Mouse (Mus musculus) gastrocnemius, adult 2 months (tissue): ENCODE results near the gene Zdhhc16. TPM values are rescaled to one million over a fixed set of nuclear protein-coding genes. Genes with fewer than 3 reads are reported as not detected.

ENCODE experiments used
- DNase-seq: peaks from one replicate; pipeline ENCODE4 v3.0.0; 2022
- H3K27ac ChIP-seq: fragments of 200-600 bp; 2 replicates; pipeline ENCODE4 v1.8.1; 2022; ENCODE audit warnings: mild to moderate bottlenecking
- H3K4me3 ChIP-seq: fragments of 200-600 bp; 2 replicates; pipeline ENCODE4 v1.8.1; 2022; ENCODE audit warnings: mild to moderate bottlenecking, moderate library complexity
- CTCF ChIP-seq: fragments of 200-600 bp; IDR thresholded peaks from 2 replicates; pipeline ENCODE4 v1.8.1; 2022; ENCODE audit warnings: antibody characterized with exemption, mild to moderate bottlenecking, moderate library complexity
- intact Hi-C: fragments of 180-260 bp; cut with DNase I; formaldehyde crosslinking; loops from one replicate; pipeline ENCODE4 v1.15.1; 2025
- total RNA-seq, 2 experiments: library from RNA; stranded (reverse); gene quantifications; 2 replicates each; pipeline ENCODE4 v1.2.3; 2021

Gene Zdhhc16
- total RNA-seq, 2 experiments from 2014 or later, result 19.4 to 21.6 TPM

DNA sequence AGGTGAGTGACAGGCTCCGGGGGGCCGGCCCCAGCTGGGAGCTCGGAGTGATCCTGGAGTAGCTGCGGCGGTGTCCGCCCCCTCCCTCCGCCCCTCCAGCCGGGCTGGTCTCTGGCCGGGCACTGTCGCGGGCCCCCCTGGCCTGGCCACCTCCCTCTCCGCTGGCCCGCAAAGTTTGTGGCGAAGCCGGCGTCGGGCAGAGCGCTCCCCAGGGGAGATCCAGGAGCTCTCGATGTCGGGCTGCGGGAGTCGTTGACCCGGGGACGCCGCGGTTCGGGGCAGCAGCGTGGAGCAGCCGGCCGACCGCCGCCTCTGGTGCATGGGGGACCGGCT, 48.3 kb downstream of the Zdhhc16 start, which contains the start of gene Ubtd1:
Ubtd1 (plus strand) TSS at position 169 of the 333 bp plus-strand sequence.
- peak within 1 kb of the TSS; percentile 92 for H3K4me3 ChIP-seq
- DNase-seq, result no peak
- intact Hi-C loops, result loop anchor here (2.0 to 5.0 kb wide), 2 partner anchors 45 to 49 kb away; partner anchors contain the start of genes Exosc1 and Zdhhc16
- H3K27ac ChIP-seq, result peak within 1 kb of the TSS; percentile 93
- TF ChIP-seq CTCF, result no peak

DNA sequence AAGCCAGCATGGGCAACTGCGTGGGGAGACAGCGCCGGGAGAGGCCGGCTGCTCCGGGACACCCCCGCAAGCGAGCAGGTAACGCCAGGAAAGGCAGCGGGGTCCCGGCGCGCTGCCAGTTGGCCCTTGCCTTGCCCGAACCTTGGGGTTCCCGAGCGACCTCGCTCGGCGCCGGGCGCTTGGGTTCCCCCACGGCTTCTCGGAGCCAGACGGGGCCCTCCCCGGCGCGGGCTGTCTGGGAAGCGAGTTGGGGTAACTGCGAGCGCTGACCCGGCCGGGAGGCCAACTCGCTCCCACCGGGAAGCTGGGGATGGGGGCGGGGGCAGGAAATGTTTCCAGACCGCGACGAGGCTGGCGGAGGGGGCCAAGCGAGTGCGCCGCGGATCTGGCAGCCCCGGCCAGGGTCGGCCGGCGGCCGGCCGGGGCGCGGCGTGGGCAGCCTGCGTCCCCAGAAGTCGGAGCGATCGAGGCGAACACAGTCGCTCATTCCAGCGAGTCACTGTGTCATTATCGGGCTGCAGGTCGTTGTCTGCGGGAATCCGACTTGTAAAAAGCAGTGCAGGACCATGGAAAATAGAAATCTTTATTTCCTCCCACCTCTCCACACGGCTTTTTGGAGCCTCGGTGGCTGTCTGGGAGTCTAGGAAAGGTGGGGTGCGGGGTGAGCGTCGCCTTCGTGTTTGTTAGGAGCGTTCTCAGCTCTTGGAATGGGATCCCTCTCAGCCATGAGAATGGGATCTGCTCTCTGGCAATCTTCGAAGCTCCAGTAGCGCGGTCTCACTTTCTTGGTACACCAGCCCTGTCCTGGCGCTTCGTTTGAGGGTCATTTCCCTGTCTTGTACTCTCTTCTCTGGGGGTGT, 48.9 kb downstream of the Zdhhc16 start:
- peak; percentile 79 for DNase-seq
- Histone ChIP-seq H3K27ac (peak overlapping the region; percentile 93), H3K4me3 (peak overlapping the region; percentile 92)
- intact Hi-C loops, result loop anchor here (2.0 to 5.0 kb wide), 2 partner anchors 45 to 50 kb away; partner anchors contain the start of genes Exosc1 and Zdhhc16
- TF ChIP-seq CTCF, result no peak

DNA sequence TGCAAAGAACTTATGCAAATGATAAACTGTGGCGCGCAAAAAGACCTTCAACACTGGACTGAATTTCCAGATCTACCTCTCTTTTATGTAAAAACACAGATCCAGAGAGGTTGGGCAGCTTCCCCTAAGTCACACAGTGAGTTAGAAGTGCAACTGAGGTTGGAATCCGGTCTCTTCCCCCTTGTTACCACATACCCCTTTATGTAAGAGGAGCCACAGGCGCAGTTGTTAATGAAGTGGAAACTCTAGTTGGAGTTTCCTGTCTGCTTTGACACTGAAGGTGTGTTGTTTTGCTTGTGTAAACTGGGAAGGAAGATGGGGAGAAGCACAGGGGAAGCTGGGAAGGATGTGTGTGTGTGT, 49.5 kb downstream of the Zdhhc16 start:
- no peak for DNase-seq
- intact Hi-C loops, result loop anchor here (5.0 kb wide), 1 partner anchor 50 kb away; the partner anchor contains the start of genes Exosc1 and Zdhhc16
- Histone ChIP-seq H3K4me3 (peak overlapping the region; percentile 92), H3K27ac (peak overlapping the region; percentile 93)
- no peak for TF ChIP-seq CTCF

DNA sequence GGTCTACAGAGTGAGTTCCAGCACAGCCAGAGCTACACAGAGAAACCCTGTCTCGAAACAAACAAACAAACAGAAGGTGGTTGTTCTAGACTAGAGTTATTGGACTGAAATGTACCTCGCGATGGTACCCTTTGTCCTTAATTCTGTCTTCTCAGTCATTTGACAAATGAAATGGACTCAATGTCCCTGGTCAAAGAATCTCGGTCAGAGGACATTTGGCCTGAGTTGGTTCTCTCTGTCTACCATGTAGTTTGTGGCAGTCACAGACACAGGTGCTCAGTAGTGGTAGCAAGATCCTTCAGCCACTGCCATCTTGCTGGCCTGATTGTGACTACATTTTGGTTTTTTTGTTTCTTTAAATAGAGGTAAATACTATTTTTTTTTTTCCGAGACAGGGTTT, 52.7 kb downstream of the Zdhhc16 start:
- Histone ChIP-seq H3K4me3 (no peak overlapping the region), H3K27ac (no peak overlapping the region)
- intact Hi-C loops, result no loop called here
- DNase-seq, result no peak
- no peak for TF ChIP-seq CTCF

DNA sequence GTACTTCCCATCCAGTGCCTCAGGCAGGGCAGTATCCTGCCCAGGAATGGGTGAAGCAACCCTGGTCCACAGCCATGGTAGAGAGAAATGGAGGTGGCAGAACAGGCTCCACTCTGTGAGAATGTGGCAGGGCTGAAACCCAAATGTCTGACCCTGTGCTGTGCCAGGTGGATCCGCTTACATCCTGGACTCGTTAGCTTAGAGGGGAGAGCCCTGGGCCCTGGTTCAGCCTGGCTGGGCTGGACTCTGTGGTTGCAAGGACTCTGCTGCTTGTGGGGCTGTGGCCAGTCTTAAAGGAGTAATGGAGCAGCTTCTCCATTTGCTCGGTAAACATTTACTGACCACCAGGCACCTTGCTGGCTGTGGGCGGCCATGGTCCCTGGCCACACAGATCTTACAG, 53.9 kb downstream of the Zdhhc16 start:
- peak; percentile 87 for DNase-seq
- Histone ChIP-seq H3K27ac (peak overlapping the region; percentile 65), H3K4me3 (no peak overlapping the region)
- intact Hi-C loops, result no loop called here
- no peak for TF ChIP-seq CTCF

GRCm38 (mm10) chr19:41989810-41990209, 56.5 kb downstream of the Zdhhc16 start:
- intact Hi-C loops, result no loop called here
- Histone ChIP-seq H3K27ac (peak overlapping the region; percentile 38), H3K4me3 (no peak overlapping the region)
- no peak for TF ChIP-seq CTCF
- no peak for DNase-seq

GRCm38 (mm10) chr19:41991926-41992477, 58.7 kb downstream of the Zdhhc16 start:
- Histone ChIP-seq H3K4me3 (no peak overlapping the region), H3K27ac (peak overlapping the region; percentile 36; the same call in 1 of the 2 replicates)
- TF ChIP-seq CTCF, result no peak
- intact Hi-C loops, result no loop called here
- no peak for DNase-seq

- no peak for DNase-seq
- peak overlapping the region; percentile 50 for H3K27ac ChIP-seq
- no peak for TF ChIP-seq CTCF
- intact Hi-C loops, result no loop called here
- H3K4me3 ChIP-seq, result no peak overlapping the region
Observed at GRCm38 (mm10) chr19:41992971-41993370, 59.7 kb downstream of the Zdhhc16 start.

- TF ChIP-seq CTCF, result no peak
- DNase-seq, result peak; percentile 93
- peak overlapping the region; percentile 2; the same call in 1 of the 2 replicates for H3K4me3 ChIP-seq
- peak overlapping the region; percentile 50 for H3K27ac ChIP-seq
- intact Hi-C loops, result no loop called here
Observed at GRCm38 (mm10) chr19:41993484-41993883, 60.2 kb downstream of the Zdhhc16 start.

Other genes with a start within 250 kb of the Zdhhc16 start
- gene Slit1, start 189.8 kb upstream of the Zdhhc16 start, total RNA-seq, result under 1 TPM; 0.28 to 0.81 TPM
- 1 to 10 TPM; 7.7 to 9.6 TPM for gene Arhgap19, start 131.4 kb upstream of the Zdhhc16 start, total RNA-seq
- 1 to 10 TPM; 6.3 to 6.8 TPM for gene Frat1, start 103.5 kb upstream of the Zdhhc16 start, total RNA-seq
- 10 to 100 TPM; 15.6 to 22.2 TPM for gene Frat2, start 85.3 kb upstream of the Zdhhc16 start, total RNA-seq
- 10 to 100 TPM; 30.5 to 31.4 TPM for gene Rrp12, start 37.3 kb upstream of the Zdhhc16 start, total RNA-seq
- 10 to 100 TPM; 14.4 to 25.0 TPM for gene Pgam1, start 21.6 kb upstream of the Zdhhc16 start, total RNA-seq
- gene Exosc1, start 57 bp upstream of the Zdhhc16 start, total RNA-seq, result 10 to 100 TPM; 16.1 to 16.8 TPM
- 10 to 100 TPM in 1 of 2 experiments, 1 to 10 TPM in 1; 8.8 to 10.5 TPM for gene Mms19, start 47.7 kb downstream of the Zdhhc16 start, total RNA-seq
- gene Ubtd1, start 48.3 kb downstream of the Zdhhc16 start, total RNA-seq, result 10 to 100 TPM; 14.5 to 15.1 TPM
- gene Ankrd2, start 102.5 kb downstream of the Zdhhc16 start, total RNA-seq, result 100 to 1,000 TPM; 154 to 235 TPM
- gene Hoga1, start 112.1 kb downstream of the Zdhhc16 start, total RNA-seq, result 1 to 10 TPM; 2.9 to 3.1 TPM
- gene 4933411K16Rik, start 118.8 kb downstream of the Zdhhc16 start, total RNA-seq, result under 1 TPM; 0.28 to 0.33 TPM
- gene Morn4, start 152.9 kb downstream of the Zdhhc16 start, total RNA-seq, result 1 to 10 TPM; 2.2 to 4.4 TPM
- 10 to 100 TPM; 11.9 to 12.8 TPM for gene Pi4k2a, start 157.0 kb downstream of the Zdhhc16 start, total RNA-seq
- gene Avpi1, start 195.6 kb downstream of the Zdhhc16 start, total RNA-seq, result 1 to 10 TPM; 8.7 to 9.0 TPM
- gene Marveld1, start 213.9 kb downstream of the Zdhhc16 start, total RNA-seq, result 1 to 10 TPM; 4.8 to 7.2 TPM
- gene Zfyve27, start 230.5 kb downstream of the Zdhhc16 start, total RNA-seq, result 10 to 100 TPM; 13.0 to 14.4 TPM